Mouse (Mus musculus): Measurements from ENCODE around the gene Slc25a30.

GRCm38 (mm10) chr14:75779913-75780312 is 6.9 kb downstream of the Slc25a30 start:
- no peak for TF ChIP-seq GATA1 (IDR thresholded peaks at IDR 0.05; ENCODE audit: borderline replicate concordance, low read length)
- no peak for TF ChIP-seq FLI1 (IDR thresholded peaks at IDR 0.05; ENCODE audit: low read length)

Data from megakaryocyte, embryonic 14.5 days (primary cell).